Mouse (Mus musculus): Measurements from ENCODE around the gene Slc39a11.

DNA sequence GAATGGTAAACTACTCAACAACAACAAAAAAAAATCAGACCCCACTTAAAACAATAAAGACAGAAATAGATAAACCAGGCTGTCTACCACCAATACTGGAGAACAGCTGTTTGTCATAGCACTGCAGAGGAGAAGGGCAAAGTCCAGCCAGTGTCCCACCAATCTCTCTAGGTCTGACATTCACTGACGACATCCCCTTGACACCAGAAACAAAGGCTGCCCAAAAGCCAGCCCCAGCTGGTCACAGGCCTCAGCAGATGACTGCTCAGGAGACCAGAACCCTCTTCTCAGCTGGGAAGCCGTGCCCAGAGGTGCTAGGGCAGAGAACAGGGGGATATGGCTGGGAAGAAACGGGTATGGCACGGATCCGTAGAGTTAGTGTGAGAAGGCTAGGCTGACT is 174.4 kb downstream of the Slc39a11 start:
- TF ChIP-seq CTCF (IDR thresholded peaks at IDR 0.05) = no peak
- no peak for TF ChIP-seq EP300 (IDR thresholded peaks at IDR 0.05)

All from lung, postnatal 0 days (tissue).